Mouse (Mus musculus): ENCODE results near the gene Slc25a30.

GRCm38 (mm10) chr14:75767492-75768274 is 19.2 kb downstream of the Slc25a30 start:
- TF ChIP-seq POLR2A (IDR thresholded peaks at IDR 0.05; ENCODE audit: insufficient read depth, low read length) (no peak), CTCF (IDR thresholded peaks at IDR 0.05; ENCODE audit: low read depth, low read length) (peak; percentile 76), EP300 (IDR thresholded peaks at IDR 0.05; ENCODE audit: insufficient read depth, low read depth, low read length) (no peak)
